Mouse (Mus musculus): Measurements from ENCODE around the gene Mtus2. TPM values are rescaled to one million over a fixed set of nuclear protein-coding genes. Genes with fewer than 3 reads are reported as not detected.

Gene Mtus2
- total and polyA plus RNA-seq, 3 experiments: 0.08 TPM; not detected in 2

DNA sequence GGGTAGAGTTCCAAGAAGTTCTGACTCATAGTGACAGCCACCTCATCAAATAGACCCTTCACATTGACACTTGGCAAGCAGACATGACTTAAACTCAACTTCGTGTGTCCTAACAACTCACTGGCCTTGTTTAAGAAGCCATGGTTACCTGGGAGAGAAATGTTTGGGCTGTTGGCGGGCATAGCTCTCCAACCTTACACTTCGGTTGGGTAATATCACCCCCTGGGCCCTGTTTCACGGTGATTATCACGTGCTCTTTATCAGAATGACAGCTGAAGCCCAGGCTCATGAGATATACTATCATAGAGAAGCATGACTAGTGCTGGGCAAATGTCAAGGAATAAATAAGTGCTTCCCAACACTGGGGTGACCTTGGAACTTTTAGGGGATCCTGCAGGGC, 323.2 kb downstream of the Mtus2 start:
- H3K4me3 ChIP-seq (ENCODE audit: control insufficient read depth in 1 of 2, insufficient read depth in 1 of 2, low read depth in 2 of 2, low read length in 2 of 2): no peak overlapping the region
- no peak overlapping the region for H3K27ac ChIP-seq (ENCODE audit: control insufficient read depth, low read depth, low read length)
- H3K9ac ChIP-seq (ENCODE audit: control insufficient read depth, low read depth, low read length, poor library complexity, severe bottlenecking): no peak overlapping the region
- no peaks in the 10 kb centered on the region for H3K4me1 ChIP-seq (ENCODE audit: control insufficient read depth in 1 of 2, insufficient read depth in 2 of 2, low read length in 2 of 2)
- no peaks in the 10 kb centered on the region for H3K27me3 ChIP-seq (ENCODE audit: control insufficient read depth in 1 of 2, insufficient read depth in 2 of 2, low read length in 2 of 2)
- H3K79me2 ChIP-seq (ENCODE audit: control insufficient read depth, insufficient read depth, low read length, poor library complexity): no peaks in the 10 kb centered on the region
- no peaks in the 10 kb centered on the region for H3K36me3 ChIP-seq (ENCODE audit: control insufficient read depth in 1 of 2, insufficient read depth in 2 of 2, low read length in 2 of 2)
- DNase-seq (ENCODE audit: low read depth, low spot score): no peak
- no peaks in the 10 kb centered on the region; the same call in 1 of the 2 replicates for H3K9me3 ChIP-seq (replicated peaks; ENCODE audit: insufficient read depth, low read length)
- TF ChIP-seq MEF2A (IDR thresholded peaks at IDR 0.05; ENCODE audit: extremely low read depth, insufficient replicate concordance, low read depth, low read length, poor library complexity, severe bottlenecking) (no peak), MYC (IDR thresholded peaks at IDR 0.05; ENCODE audit: low read depth, low read length) (no peak), TAL1 (IDR thresholded peaks at IDR 0.05; ENCODE audit: low read length) (no peak), JUND (IDR thresholded peaks at IDR 0.05; ENCODE audit: low read depth, low read length) (no peak), MAFK (IDR thresholded peaks at IDR 0.05; ENCODE audit: borderline replicate concordance, low read depth, low read length) (no peak), POLR2AphosphoS2 (IDR thresholded peaks at IDR 0.05; ENCODE audit: low read length) (no peak), HCFC1 (IDR thresholded peaks at IDR 0.05; ENCODE audit: low read depth, low read length) (no peak), MAX (IDR thresholded peaks at IDR 0.05; ENCODE audit: low read length) (no peak), UBTF (IDR thresholded peaks at IDR 0.05; ENCODE audit: borderline replicate concordance, insufficient read depth, low read depth, low read length) (no peak), GABPA (IDR thresholded peaks at IDR 0.05; ENCODE audit: low read depth, low read length) (no peak), USF2 (IDR thresholded peaks at IDR 0.05; ENCODE audit: borderline replicate concordance in 1 of 2, insufficient read depth in 1 of 2, low read depth in 1 of 2, low read length in 2 of 2) (no peak), MXI1 (IDR thresholded peaks at IDR 0.05; ENCODE audit: low read depth, low read length) (no peak), CHD1 (IDR thresholded peaks at IDR 0.05; ENCODE audit: low read depth, low read length) (no peak), CTCF (IDR thresholded peaks at IDR 0.05 in 2 of 3, conservative IDR thresholded peaks at IDR 0.05 in 1 of 3; ENCODE audit: control insufficient read depth in 1 of 3, insufficient read depth in 1 of 3, low read depth in 2 of 3, low read length in 3 of 3, poor library complexity in 1 of 3, severe bottlenecking in 1 of 3) (no peak), ELF1 (IDR thresholded peaks at IDR 0.05; ENCODE audit: low read depth, low read length) (no peak), SMC3 (IDR thresholded peaks at IDR 0.05; ENCODE audit: low read depth, low read length) (no peak), ZNF384 (IDR thresholded peaks at IDR 0.05; ENCODE audit: low read depth, low read length) (no peak), MAZ (IDR thresholded peaks at IDR 0.05; ENCODE audit: low read depth, low read length) (no peak)

DNA sequence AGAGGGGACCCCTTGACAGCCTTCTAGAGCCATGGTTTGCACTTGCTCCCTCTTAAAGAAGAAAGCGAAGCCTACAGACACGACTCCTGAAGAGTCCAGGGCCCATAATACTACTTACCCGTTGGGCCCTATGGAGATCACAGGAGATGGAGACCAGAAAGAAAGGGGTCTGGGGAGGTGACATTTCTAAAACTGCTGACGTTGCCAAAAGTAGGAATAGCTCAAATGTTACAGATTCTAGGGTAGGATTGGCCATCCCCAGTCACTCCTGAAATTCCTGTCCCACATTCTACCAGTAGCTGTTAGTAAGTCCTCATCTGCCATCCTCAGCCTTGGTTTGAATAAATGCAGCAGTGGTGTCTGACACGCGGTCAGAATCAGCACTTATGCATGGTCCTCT, 325.0 kb downstream of the Mtus2 start:
- no peak overlapping the region for H3K9ac ChIP-seq (ENCODE audit: control insufficient read depth, low read depth, low read length, poor library complexity, severe bottlenecking)
- H3K79me2 ChIP-seq (ENCODE audit: control insufficient read depth, insufficient read depth, low read length, poor library complexity): no peaks in the 10 kb centered on the region
- H3K36me3 ChIP-seq (ENCODE audit: control insufficient read depth in 1 of 2, insufficient read depth in 2 of 2, low read length in 2 of 2): no peaks in the 10 kb centered on the region
- TF ChIP-seq MAFK (IDR thresholded peaks at IDR 0.05; ENCODE audit: borderline replicate concordance, low read depth, low read length) (peak; percentile 56; the same call in 1 of the 2 replicates), CHD1 (IDR thresholded peaks at IDR 0.05; ENCODE audit: low read depth, low read length) (no peak)
- no peak overlapping the region for H3K4me3 ChIP-seq (ENCODE audit: control insufficient read depth in 1 of 2, insufficient read depth in 1 of 2, low read depth in 2 of 2, low read length in 2 of 2)
- no peak for DNase-seq (ENCODE audit: low read depth, low spot score)
- no peaks in the 10 kb centered on the region; the same call in 1 of the 2 replicates for H3K9me3 ChIP-seq (replicated peaks; ENCODE audit: insufficient read depth, low read length)
- H3K4me1 ChIP-seq (ENCODE audit: control insufficient read depth in 1 of 2, insufficient read depth in 2 of 2, low read length in 2 of 2): no peaks in the 10 kb centered on the region
- H3K27ac ChIP-seq (ENCODE audit: control insufficient read depth, low read depth, low read length): no peak overlapping the region
- no peaks in the 10 kb centered on the region for H3K27me3 ChIP-seq (ENCODE audit: control insufficient read depth in 1 of 2, insufficient read depth in 2 of 2, low read length in 2 of 2)
